Mouse (Mus musculus) hindbrain, embryonic 14.5 days (tissue): ENCODE measurements at regions not wholly inside any gene's neighbourhood (a gene's known extent, or its start where the extent isn't known, plus 50 kb on each side); places are given as distances from the start of the nearest gene placed in this dataset.

ENCODE experiments used
- ATAC-seq: fragments of 200-750 bp; cut with Nextera tagmentation; 2 replicates; pipeline ENCODE4 v1.8.0; 2017; ENCODE audit warnings: moderate number of reproducible peaks, mild to moderate bottlenecking, moderate TSS enrichment, moderate library complexity; ENCODE audit not compliant: low FRiP score
- DNase-seq: peaks from one replicate; pipeline ENCODE4 v3.0.0-alpha.2; 2015; ENCODE audit warnings: low spot score
- H3K27ac ChIP-seq: fragments of 300-500 bp; sonication (generic); 2 replicates; pipeline ENCODE4 v1.5.1; 2014; ENCODE audit warnings: mild to moderate bottlenecking, moderate library complexity
- H3K27me3 ChIP-seq: fragments of 300-500 bp; sonication (generic); 2 replicates; pipeline ENCODE4 v1.6.1; 2014; ENCODE audit warnings: mild to moderate bottlenecking, low read length, mixed read lengths; ENCODE audit not compliant: control insufficient read depth, insufficient read depth
- H3K36me3 ChIP-seq: fragments of 300-500 bp; sonication (generic); replicated peaks from 2 replicates; pipeline ENCODE4 v1.6.1; 2014; ENCODE audit not compliant: control insufficient read depth, insufficient read depth
- H3K4me1 ChIP-seq: fragments of 300-500 bp; sonication (generic); replicated peaks from 2 replicates; pipeline ENCODE4 v1.6.1; 2014; ENCODE audit warnings: antibody characterized with exemption, low read length, mixed read lengths; ENCODE audit not compliant: control insufficient read depth, insufficient read depth
- H3K4me2 ChIP-seq: fragments of 300-500 bp; sonication (generic); replicated peaks from 2 replicates; pipeline ENCODE4 v1.6.1; 2014; ENCODE audit warnings: mild to moderate bottlenecking, moderate library complexity
- H3K4me3 ChIP-seq: fragments of 300-500 bp; sonication (generic); replicated peaks from 2 replicates; pipeline ENCODE4 v1.5.1; 2014; ENCODE audit warnings: mild to moderate bottlenecking, low read length
- H3K9ac ChIP-seq: fragments of 300-500 bp; sonication (generic); 2 replicates; pipeline ENCODE4 v1.6.1; 2014
- H3K9me3 ChIP-seq: fragments of 300-500 bp; sonication (generic); 2 replicates; pipeline ENCODE4 v1.6.1; 2016; ENCODE audit warnings: low read length; ENCODE audit not compliant: control insufficient read depth
- WGBS: fragments of 180-500 bp; shearing (Covaris S2); extraction: QIAGEN DNeasy Blood & Tissue Kit; methylation state at CpG from one replicate; pipeline ENCODE4 v1.1.7; 2014; 5-methylcytosine and 5-hydroxymethylcytosine counted together

GRCm38 (mm10) chr4:28298911-28299353 is 514.0 kb upstream of the Epha7 start:
- no peak overlapping the region for H3K4me2 ChIP-seq
- DNase-seq (no peak), ATAC-seq (0 out of 2 replicates have a peak, but pooled peaks have one; percentile 40)
- no peak overlapping the region for H3K27ac ChIP-seq
- 57% methylated on average over 7 of the region's 7 CpGs for WGBS
- no peaks in the 10 kb centered on the region for H3K4me1 ChIP-seq
- no peaks in the 10 kb centered on the region for H3K27me3 ChIP-seq
- no peak overlapping the region for H3K9ac ChIP-seq
- H3K36me3 ChIP-seq = no peaks in the 10 kb centered on the region
- H3K4me3 ChIP-seq = no peak overlapping the region
- no peaks in the 10 kb centered on the region for H3K9me3 ChIP-seq

- peak overlapping the region; percentile 17; the same call in 1 of the 2 replicates for H3K4me3 ChIP-seq
- ATAC-seq (peak; percentile 72; the same call in 1 of the 2 replicates), DNase-seq (peak; percentile 48)
These were observed 512.9 kb upstream of the Epha7 start for GRCm38 (mm10) chr4:28300018-28300440.

GRCm38 (mm10) chr4:28301686-28302085 is 511.2 kb upstream of the Epha7 start:
- Histone ChIP-seq H3K4me1 (no peaks in the 10 kb centered on the region), H3K27me3 (no peaks in the 10 kb centered on the region), H3K4me2 (no peak overlapping the region), H3K9ac (no peak overlapping the region), H3K27ac (no peak overlapping the region), H3K4me3 (no peak overlapping the region), H3K36me3 (no peaks in the 10 kb centered on the region), H3K9me3 (no peaks in the 10 kb centered on the region)
- DNase-seq (no peak), ATAC-seq (no peak)
- WGBS = 49% methylated on average over 1 of the region's 1 CpGs

More at GRCm38 (mm10) chr4:28300018-28300440, 512.9 kb upstream of the Epha7 start:
- 10% methylated on average over 13 of the region's 13 CpGs for WGBS
- Histone ChIP-seq H3K27ac (no peak overlapping the region), H3K36me3 (no peaks in the 10 kb centered on the region), H3K4me1 (no peaks in the 10 kb centered on the region), H3K9me3 (no peaks in the 10 kb centered on the region), H3K4me2 (peak overlapping the region; percentile 48), H3K9ac (0 out of 2 replicates have a peak overlapping the region, but pooled peaks have one; percentile 24), H3K27me3 (no peaks in the 10 kb centered on the region)

GRCm38 (mm10) chr4:28331036-28331435 is 481.9 kb upstream of the Epha7 start:
- Histone ChIP-seq H3K27ac (no peak overlapping the region), H3K4me3 (no peak overlapping the region), H3K9ac (no peak overlapping the region), H3K4me2 (no peak overlapping the region), H3K36me3 (no peaks in the 10 kb centered on the region), H3K27me3 (no peaks in the 10 kb centered on the region), H3K9me3 (no peaks in the 10 kb centered on the region), H3K4me1 (no peaks in the 10 kb centered on the region)
- WGBS = 80% methylated on average over 1 of the region's 1 CpGs
- ATAC-seq (no peak), DNase-seq (no peak)

- no peak for DNase-seq
- H3K9ac ChIP-seq = no peak overlapping the region
- 64% methylated on average over 1 of the region's 1 CpGs for WGBS
- H3K36me3 ChIP-seq = no peaks in the 10 kb centered on the region
- no peak overlapping the region for H3K4me2 ChIP-seq
- no peaks in the 10 kb centered on the region for H3K9me3 ChIP-seq
- H3K4me3 ChIP-seq = no peak overlapping the region
- no peak for ATAC-seq
- H3K27me3 ChIP-seq = no peaks in the 10 kb centered on the region
- no peak overlapping the region for H3K27ac ChIP-seq
- no peaks in the 10 kb centered on the region for H3K4me1 ChIP-seq
These were observed 448.4 kb upstream of the Epha7 start for GRCm38 (mm10) chr4:28364566-28364965.

GRCm38 (mm10) chr4:28377087-28377486 is 435.8 kb upstream of the Epha7 start:
- H3K27me3 ChIP-seq = no peaks in the 10 kb centered on the region
- no peak overlapping the region for H3K27ac ChIP-seq
- no peak overlapping the region for H3K4me2 ChIP-seq
- no peak overlapping the region for H3K4me3 ChIP-seq
- ATAC-seq (no peak), DNase-seq (no peak)
- H3K9ac ChIP-seq = no peak overlapping the region
- no peaks in the 10 kb centered on the region for H3K4me1 ChIP-seq
- no peaks in the 10 kb centered on the region for H3K36me3 ChIP-seq
- H3K9me3 ChIP-seq = no peaks in the 10 kb centered on the region

GRCm38 (mm10) chr4:28378661-28379060 is 434.3 kb upstream of the Epha7 start:
- no peaks in the 10 kb centered on the region for H3K9me3 ChIP-seq
- WGBS = 60% methylated on average over 1 of the region's 1 CpGs
- ATAC-seq (no peak), DNase-seq (no peak)
- H3K36me3 ChIP-seq = no peaks in the 10 kb centered on the region
- H3K4me2 ChIP-seq = no peak overlapping the region
- H3K4me1 ChIP-seq = no peaks in the 10 kb centered on the region
- no peaks in the 10 kb centered on the region for H3K27me3 ChIP-seq
- no peak overlapping the region for H3K4me3 ChIP-seq
- H3K9ac ChIP-seq = no peak overlapping the region
- H3K27ac ChIP-seq = no peak overlapping the region

GRCm38 (mm10) chr4:28424341-28424740 is 388.6 kb upstream of the Epha7 start:
- ATAC-seq = no peak
- H3K36me3 ChIP-seq = no peaks in the 10 kb centered on the region
- H3K4me3 ChIP-seq = no peak overlapping the region
- no peaks in the 10 kb centered on the region for H3K27me3 ChIP-seq
- H3K27ac ChIP-seq = no peak overlapping the region
- no peaks in the 10 kb centered on the region for H3K4me1 ChIP-seq
- H3K9me3 ChIP-seq = no peaks in the 10 kb centered on the region
- no peak overlapping the region for H3K4me2 ChIP-seq
- no peak for DNase-seq
- 82% methylated on average over 1 of the region's 1 CpGs for WGBS
- no peak overlapping the region for H3K9ac ChIP-seq

- 58% methylated on average over 1 of the region's 1 CpGs for WGBS
- Histone ChIP-seq H3K4me1 (no peaks in the 10 kb centered on the region), H3K9me3 (no peaks in the 10 kb centered on the region), H3K4me2 (no peak overlapping the region), H3K27me3 (no peaks in the 10 kb centered on the region), H3K27ac (no peak overlapping the region), H3K4me3 (no peak overlapping the region), H3K9ac (no peak overlapping the region), H3K36me3 (no peaks in the 10 kb centered on the region)
- ATAC-seq (no peak), DNase-seq (no peak)
These were observed 372.8 kb upstream of the Epha7 start for GRCm38 (mm10) chr4:28440161-28440560.

- H3K36me3 ChIP-seq = no peaks in the 10 kb centered on the region
- DNase-seq (no peak), ATAC-seq (no peak)
- no peaks in the 10 kb centered on the region for H3K9me3 ChIP-seq
- H3K4me3 ChIP-seq = no peak overlapping the region
- H3K4me2 ChIP-seq = no peak overlapping the region
- 85% methylated on average over 1 of the region's 1 CpGs for WGBS
- no peak overlapping the region for H3K27ac ChIP-seq
- H3K9ac ChIP-seq = no peak overlapping the region
- no peaks in the 10 kb centered on the region for H3K4me1 ChIP-seq
- no peaks in the 10 kb centered on the region for H3K27me3 ChIP-seq
These were observed 359.8 kb upstream of the Epha7 start for GRCm38 (mm10) chr4:28453111-28453510.
